Mouse (Mus musculus) G1E (cell line): Measurements from ENCODE around the gene Nme9. TPM values are rescaled to one million over a fixed set of nuclear protein-coding genes. Genes with fewer than 3 reads are reported as not detected.

Source experiments
- ATAC-seq: 2 replicates; pipeline ENCODE4 v1.8.0; 2016; ENCODE audit warnings: mild to moderate bottlenecking; ENCODE audit not compliant: insufficient number of reproducible peaks, poor library complexity, low FRiP score, severe bottlenecking; ENCODE audit errors: extremely low read depth
- DNase-seq: peaks from one replicate; pipeline ENCODE4 v3.0.0; 2012; ENCODE audit warnings: low spot score
- H3K27me3 ChIP-seq: 2 replicates; pipeline ENCODE4 v1.6.1; 2012; ENCODE audit warnings: mild to moderate bottlenecking, low read length, inconsistent platforms; ENCODE audit not compliant: insufficient read depth
- H3K36me3 ChIP-seq: replicated peaks from 2 replicates; pipeline ENCODE3; 2012; ENCODE audit warnings: mild to moderate bottlenecking, inconsistent platforms
- H3K4me1 ChIP-seq: 2 replicates; pipeline ENCODE4 v1.6.1; 2012; ENCODE audit warnings: low read depth, low read length, inconsistent platforms, mixed read lengths; ENCODE audit not compliant: insufficient read depth
- H3K4me3 ChIP-seq: 2 replicates; pipeline ENCODE4 v1.5.1; 2012; ENCODE audit warnings: low read depth, mild to moderate bottlenecking, inconsistent platforms, low read length, moderate library complexity, mixed read lengths
- H3K9me3 ChIP-seq: replicated peaks from 2 replicates; pipeline ENCODE4 v1.6.1; 2012; ENCODE audit warnings: inconsistent platforms
- CTCF ChIP-seq: IDR thresholded peaks from 2 replicates; pipeline ENCODE4 v1.5.1; 2012; ENCODE audit warnings: low read depth, low read length, inconsistent platforms, mixed read lengths
- GATA1 ChIP-seq: IDR thresholded peaks from 2 replicates; pipeline ENCODE4 v1.6.1; 2012; ENCODE audit warnings: borderline replicate concordance, low read length, inconsistent platforms, mixed read lengths
- GATA2 ChIP-seq: IDR thresholded peaks from 2 replicates; pipeline ENCODE4 v1.6.1; 2012; ENCODE audit warnings: low read depth, low read length, inconsistent platforms, borderline replicate concordance
- POLR2AphosphoS5 ChIP-seq: IDR thresholded peaks from 2 replicates; pipeline ENCODE4 v1.6.1; 2012; ENCODE audit warnings: low read depth, low read length, inconsistent platforms; ENCODE audit not compliant: insufficient replicate concordance
- TAL1 ChIP-seq: conservative IDR thresholded peaks from 2 replicates; pipeline ENCODE4 v1.6.1; 2012; ENCODE audit warnings: low read depth, low read length, inconsistent platforms, mixed read lengths
- polyA plus RNA-seq: library from polyadenylated mRNA; stranded (reverse); fragments of >175 nt; gene quantifications from 2 replicates; pipeline ENCODE4 v1.2.3, GENCODE M21; 2012
- total RNA-seq, 2 experiments: library from RNA; stranded (forward) in 1 of 2; stranded (reverse) in 1 of 2; fragments of 200-1000 nt in 1 of 2; fragments of >200 nt in 1 of 2; fragmentation: Nextera tagmentation in 1 of 2; gene quantifications; 2 replicates each; pipeline ENCODE4 v1.2.3; 2014 to 2017

Gene Nme9
- total and polyA plus RNA-seq, 3 experiments, result not detected

GRCm38 (mm10) chr9:99435619-99436181 lies 15.6 kb upstream of the Nme9 start:
- peaks cover 6% of the 10 kb centered on the region; the same call in 1 of the 2 replicates for H3K9me3 ChIP-seq
- H3K36me3 ChIP-seq, result no peaks in the 10 kb centered on the region
- H3K4me1 ChIP-seq, result peaks cover 63% of the 10 kb centered on the region
- ATAC-seq, result no peak
- peaks cover 39% of the 10 kb centered on the region for H3K27me3 ChIP-seq
- peak overlapping the region; percentile 67; the same call in 1 of the 2 replicates for H3K4me3 ChIP-seq
- no peak for TF ChIP-seq GATA2
- no peak for TF ChIP-seq GATA1
- no peak for TF ChIP-seq POLR2AphosphoS5
- no peak for TF ChIP-seq CTCF
- TF ChIP-seq TAL1, result no peak
- DNase-seq, result no peak

- DNase-seq (no peak), ATAC-seq (no peak)
- H3K9me3 ChIP-seq, result peaks cover 6% of the 10 kb centered on the region; the same call in 1 of the 2 replicates
- no peaks in the 10 kb centered on the region for H3K36me3 ChIP-seq
- peaks cover 57% of the 10 kb centered on the region for H3K4me1 ChIP-seq
- TF ChIP-seq TAL1 (no peak), GATA1 (no peak), CTCF (no peak), POLR2AphosphoS5 (no peak), GATA2 (no peak)
- peaks cover 39% of the 10 kb centered on the region for H3K27me3 ChIP-seq
- peak overlapping the region; percentile 67 for H3K4me3 ChIP-seq
These were observed 14.9 kb upstream of the Nme9 start for GRCm38 (mm10) chr9:99436182-99437030.

- Histone ChIP-seq H3K27me3 (peaks cover 46% of the 10 kb centered on the region), H3K36me3 (no peaks in the 10 kb centered on the region), H3K4me3 (peak within 1 kb of the TSS; percentile 67), H3K9me3 (peaks cover 12% of the 10 kb centered on the region), H3K4me1 (peaks cover 55% of the 10 kb centered on the region)
- no peak for TF ChIP-seq POLR2AphosphoS5
- TF ChIP-seq GATA2, result no peak
- no peak for TF ChIP-seq GATA1
- TF ChIP-seq TAL1, result no peak
- DNase-seq, result no peak
- no peak for ATAC-seq
These were observed 14.1 kb upstream of the Nme9 start, which contains the start of gene Mras for GRCm38 (mm10) chr9:99437031-99437764. Gene Mras (minus strand): TSS chr9:99437381.

- H3K36me3 ChIP-seq, result no peaks in the 10 kb centered on the region
- no peak overlapping the region for H3K4me3 ChIP-seq
- no peak for TF ChIP-seq GATA1
- no peak for TF ChIP-seq TAL1
- TF ChIP-seq CTCF, result no peak
- no peak for TF ChIP-seq GATA2
- no peak for TF ChIP-seq POLR2AphosphoS5
- DNase-seq (no peak), ATAC-seq (no peak)
- peaks cover 13% of the 10 kb centered on the region for H3K9me3 ChIP-seq
- peaks cover 48% of the 10 kb centered on the region for H3K4me1 ChIP-seq
- H3K27me3 ChIP-seq, result peaks cover 47% of the 10 kb centered on the region
These were observed 13.3 kb upstream of the Nme9 start for GRCm38 (mm10) chr9:99437781-99438565.

- no peak for ATAC-seq
These were observed 12.2 kb upstream of the Nme9 start for GRCm38 (mm10) chr9:99439064-99439463.

More at GRCm38 (mm10) chr9:99439064-99439463, 12.2 kb upstream of the Nme9 start:
- H3K27me3 ChIP-seq, result peaks cover 47% of the 10 kb centered on the region
- no peaks in the 10 kb centered on the region for H3K36me3 ChIP-seq
- H3K4me3 ChIP-seq, result no peak overlapping the region
- DNase-seq, result no peak
- peaks cover 13% of the 10 kb centered on the region for H3K9me3 ChIP-seq
- H3K4me1 ChIP-seq, result peaks cover 37% of the 10 kb centered on the region
- TF ChIP-seq CTCF (no peak), GATA1 (no peak), POLR2AphosphoS5 (no peak), GATA2 (no peak), TAL1 (no peak)
